Mouse (Mus musculus): ENCODE results near the gene Sema4g. TPM values are rescaled to one million over a fixed set of nuclear protein-coding genes. Genes with fewer than 3 reads are reported as not detected.
A peak's percentile ranks its signal among the peaks of the same experiment; 100 is the strongest.

The Sema4g gene
- polyA plus RNA-seq, 1 experiment = 15.7 TPM

- Histone ChIP-seq H3K9ac (ENCODE audit: low read depth, poor library complexity, severe bottlenecking) (no peak overlapping the region), H3K27ac (ENCODE audit: insufficient read depth, low read length) (no peak overlapping the region), H3K4me1 (ENCODE audit: control insufficient read depth, insufficient read depth, low read length) (peaks cover 15% of the 10 kb centered on the region), H3K36me3 (ENCODE audit: control insufficient read depth, insufficient read depth, low read length, poor library complexity, severe bottlenecking) (0 out of 2 replicates have a peak, but pooled peaks cover 2% of the 10 kb centered on the region), H3K9me3 (replicated peaks; ENCODE audit: control insufficient read depth, insufficient read depth, low read length, poor library complexity, severe bottlenecking) (no peaks in the 10 kb centered on the region), H3K4me3 (ENCODE audit: low read depth, low read length) (peak overlapping the region; percentile 15), H3K27me3 (ENCODE audit: control insufficient read depth, insufficient read depth, low read length, poor library complexity, severe bottlenecking) (no peaks in the 10 kb centered on the region)
- no peak for TF ChIP-seq POLR2A (IDR thresholded peaks at IDR 0.05; ENCODE audit: insufficient read depth, low read length)
- no peak for TF ChIP-seq CTCF (IDR thresholded peaks at IDR 0.05; ENCODE audit: low read depth, low read length)
- TF ChIP-seq EP300 (IDR thresholded peaks at IDR 0.05; ENCODE audit: insufficient read depth, low read depth, low read length) = no peak
These were observed 35.9 kb downstream of the Sema4g start for GRCm38 (mm10) chr19:45024775-45025174.

- Histone ChIP-seq H3K4me3 (ENCODE audit: low read depth, low read length) (peak overlapping the region; percentile 28), H3K27ac (ENCODE audit: insufficient read depth, low read length) (no peak overlapping the region), H3K4me1 (ENCODE audit: control insufficient read depth, insufficient read depth, low read length) (peaks cover 15% of the 10 kb centered on the region), H3K36me3 (ENCODE audit: control insufficient read depth, insufficient read depth, low read length, poor library complexity, severe bottlenecking) (0 out of 2 replicates have a peak, but pooled peaks cover 2% of the 10 kb centered on the region), H3K9ac (ENCODE audit: low read depth, poor library complexity, severe bottlenecking) (peak overlapping the region; percentile 38), H3K9me3 (replicated peaks; ENCODE audit: control insufficient read depth, insufficient read depth, low read length, poor library complexity, severe bottlenecking) (no peaks in the 10 kb centered on the region), H3K27me3 (ENCODE audit: control insufficient read depth, insufficient read depth, low read length, poor library complexity, severe bottlenecking) (no peaks in the 10 kb centered on the region)
- TF ChIP-seq EP300 (IDR thresholded peaks at IDR 0.05; ENCODE audit: insufficient read depth, low read depth, low read length) (no peak), CTCF (IDR thresholded peaks at IDR 0.05; ENCODE audit: low read depth, low read length) (no peak), POLR2A (IDR thresholded peaks at IDR 0.05; ENCODE audit: insufficient read depth, low read length) (no peak)
These were observed 37.2 kb downstream of the Sema4g start for GRCm38 (mm10) chr19:45025937-45026568.

GRCm38 (mm10) chr19:45026958-45027670 is 38.2 kb downstream of the Sema4g start:
- no peaks in the 10 kb centered on the region for H3K27me3 ChIP-seq (ENCODE audit: control insufficient read depth, insufficient read depth, low read length, poor library complexity, severe bottlenecking)
- H3K9ac ChIP-seq (ENCODE audit: low read depth, poor library complexity, severe bottlenecking) = no peak overlapping the region
- no peak overlapping the region for H3K27ac ChIP-seq (ENCODE audit: insufficient read depth, low read length)
- peaks cover 15% of the 10 kb centered on the region for H3K4me1 ChIP-seq (ENCODE audit: control insufficient read depth, insufficient read depth, low read length)
- TF ChIP-seq EP300 (IDR thresholded peaks at IDR 0.05; ENCODE audit: insufficient read depth, low read depth, low read length) (no peak), CTCF (IDR thresholded peaks at IDR 0.05; ENCODE audit: low read depth, low read length) (no peak), POLR2A (IDR thresholded peaks at IDR 0.05; ENCODE audit: insufficient read depth, low read length) (no peak)
- no peaks in the 10 kb centered on the region for H3K36me3 ChIP-seq (ENCODE audit: control insufficient read depth, insufficient read depth, low read length, poor library complexity, severe bottlenecking)
- no peaks in the 10 kb centered on the region for H3K9me3 ChIP-seq (replicated peaks; ENCODE audit: control insufficient read depth, insufficient read depth, low read length, poor library complexity, severe bottlenecking)
- H3K4me3 ChIP-seq (ENCODE audit: low read depth, low read length) = no peak overlapping the region

- Histone ChIP-seq H3K4me1 (ENCODE audit: control insufficient read depth, insufficient read depth, low read length) (peaks cover 15% of the 10 kb centered on the region), H3K9me3 (replicated peaks; ENCODE audit: control insufficient read depth, insufficient read depth, low read length, poor library complexity, severe bottlenecking) (no peaks in the 10 kb centered on the region), H3K27me3 (ENCODE audit: control insufficient read depth, insufficient read depth, low read length, poor library complexity, severe bottlenecking) (no peaks in the 10 kb centered on the region), H3K9ac (ENCODE audit: low read depth, poor library complexity, severe bottlenecking) (no peak overlapping the region), H3K36me3 (ENCODE audit: control insufficient read depth, insufficient read depth, low read length, poor library complexity, severe bottlenecking) (no peaks in the 10 kb centered on the region), H3K27ac (ENCODE audit: insufficient read depth, low read length) (no peak overlapping the region), H3K4me3 (ENCODE audit: low read depth, low read length) (no peak overlapping the region)
- TF ChIP-seq EP300 (IDR thresholded peaks at IDR 0.05; ENCODE audit: insufficient read depth, low read depth, low read length) (peak; percentile 95), POLR2A (IDR thresholded peaks at IDR 0.05; ENCODE audit: insufficient read depth, low read length) (no peak), CTCF (IDR thresholded peaks at IDR 0.05; ENCODE audit: low read depth, low read length) (no peak)
These were observed 38.9 kb downstream of the Sema4g start for GRCm38 (mm10) chr19:45027848-45028247.

GRCm38 (mm10) chr19:45028746-45029145 is 39.8 kb downstream of the Sema4g start:
- H3K27ac ChIP-seq (ENCODE audit: insufficient read depth, low read length) = no peak overlapping the region
- H3K27me3 ChIP-seq (ENCODE audit: control insufficient read depth, insufficient read depth, low read length, poor library complexity, severe bottlenecking) = no peaks in the 10 kb centered on the region
- H3K36me3 ChIP-seq (ENCODE audit: control insufficient read depth, insufficient read depth, low read length, poor library complexity, severe bottlenecking) = no peaks in the 10 kb centered on the region
- TF ChIP-seq EP300 (IDR thresholded peaks at IDR 0.05; ENCODE audit: insufficient read depth, low read depth, low read length) (no peak), POLR2A (IDR thresholded peaks at IDR 0.05; ENCODE audit: insufficient read depth, low read length) (no peak), CTCF (IDR thresholded peaks at IDR 0.05; ENCODE audit: low read depth, low read length) (no peak)
- H3K4me3 ChIP-seq (ENCODE audit: low read depth, low read length) = peak overlapping the region; percentile 13
- peaks cover 15% of the 10 kb centered on the region for H3K4me1 ChIP-seq (ENCODE audit: control insufficient read depth, insufficient read depth, low read length)
- H3K9me3 ChIP-seq (replicated peaks; ENCODE audit: control insufficient read depth, insufficient read depth, low read length, poor library complexity, severe bottlenecking) = no peaks in the 10 kb centered on the region
- peak overlapping the region; percentile 32; the same call in 1 of the 2 replicates for H3K9ac ChIP-seq (ENCODE audit: low read depth, poor library complexity, severe bottlenecking)

- H3K4me1 ChIP-seq (ENCODE audit: control insufficient read depth, insufficient read depth, low read length) = peaks cover 15% of the 10 kb centered on the region
These were observed 40.7 kb downstream of the Sema4g start for GRCm38 (mm10) chr19:45029571-45029970.

More at GRCm38 (mm10) chr19:45029571-45029970, 40.7 kb downstream of the Sema4g start:
- H3K9ac ChIP-seq (ENCODE audit: low read depth, poor library complexity, severe bottlenecking) = no peak overlapping the region
- H3K27ac ChIP-seq (ENCODE audit: insufficient read depth, low read length) = no peak overlapping the region
- H3K9me3 ChIP-seq (replicated peaks; ENCODE audit: control insufficient read depth, insufficient read depth, low read length, poor library complexity, severe bottlenecking) = no peaks in the 10 kb centered on the region
- TF ChIP-seq CTCF (IDR thresholded peaks at IDR 0.05; ENCODE audit: low read depth, low read length) (no peak), EP300 (IDR thresholded peaks at IDR 0.05; ENCODE audit: insufficient read depth, low read depth, low read length) (no peak), POLR2A (IDR thresholded peaks at IDR 0.05; ENCODE audit: insufficient read depth, low read length) (no peak)
- H3K36me3 ChIP-seq (ENCODE audit: control insufficient read depth, insufficient read depth, low read length, poor library complexity, severe bottlenecking) = no peaks in the 10 kb centered on the region
- H3K4me3 ChIP-seq (ENCODE audit: low read depth, low read length) = no peak overlapping the region
- no peaks in the 10 kb centered on the region for H3K27me3 ChIP-seq (ENCODE audit: control insufficient read depth, insufficient read depth, low read length, poor library complexity, severe bottlenecking)

Measured in ES-Bruce4 (cell line).